Mouse (Mus musculus): ENCODE results near the gene Cyp2f2.

DNA sequence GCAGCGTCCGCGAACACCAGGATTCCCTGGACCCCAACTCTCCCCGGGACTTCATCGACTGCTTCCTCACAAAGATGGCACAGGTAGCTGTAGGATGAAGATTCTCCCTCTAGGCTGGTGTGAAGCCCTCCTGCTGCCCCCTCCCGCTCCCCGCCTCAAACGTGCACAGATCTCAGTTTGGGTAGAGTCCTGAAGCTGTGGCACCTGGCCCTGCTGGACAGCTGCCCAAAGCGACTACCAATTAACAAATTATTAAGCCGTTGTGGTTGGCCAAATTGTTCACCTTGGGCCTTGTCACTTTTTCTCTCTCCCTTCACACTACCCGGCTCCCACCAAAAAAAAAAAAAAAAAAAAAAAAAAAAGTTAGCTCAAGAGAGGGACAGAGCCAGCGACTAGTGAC is 10.1 kb downstream of the Cyp2f2 start:
- no peak for TF ChIP-seq POLR2A (IDR thresholded peaks at IDR 0.05; ENCODE audit: borderline replicate concordance, low read depth, low read length)
- no peak for TF ChIP-seq CTCF (IDR thresholded peaks at IDR 0.05; ENCODE audit: low read depth, low read length)

Data from bone marrow macrophage, adult 2 months (primary cell).